Mouse (Mus musculus): ENCODE data around the gene Cox19.

The Cox19 gene

DNA sequence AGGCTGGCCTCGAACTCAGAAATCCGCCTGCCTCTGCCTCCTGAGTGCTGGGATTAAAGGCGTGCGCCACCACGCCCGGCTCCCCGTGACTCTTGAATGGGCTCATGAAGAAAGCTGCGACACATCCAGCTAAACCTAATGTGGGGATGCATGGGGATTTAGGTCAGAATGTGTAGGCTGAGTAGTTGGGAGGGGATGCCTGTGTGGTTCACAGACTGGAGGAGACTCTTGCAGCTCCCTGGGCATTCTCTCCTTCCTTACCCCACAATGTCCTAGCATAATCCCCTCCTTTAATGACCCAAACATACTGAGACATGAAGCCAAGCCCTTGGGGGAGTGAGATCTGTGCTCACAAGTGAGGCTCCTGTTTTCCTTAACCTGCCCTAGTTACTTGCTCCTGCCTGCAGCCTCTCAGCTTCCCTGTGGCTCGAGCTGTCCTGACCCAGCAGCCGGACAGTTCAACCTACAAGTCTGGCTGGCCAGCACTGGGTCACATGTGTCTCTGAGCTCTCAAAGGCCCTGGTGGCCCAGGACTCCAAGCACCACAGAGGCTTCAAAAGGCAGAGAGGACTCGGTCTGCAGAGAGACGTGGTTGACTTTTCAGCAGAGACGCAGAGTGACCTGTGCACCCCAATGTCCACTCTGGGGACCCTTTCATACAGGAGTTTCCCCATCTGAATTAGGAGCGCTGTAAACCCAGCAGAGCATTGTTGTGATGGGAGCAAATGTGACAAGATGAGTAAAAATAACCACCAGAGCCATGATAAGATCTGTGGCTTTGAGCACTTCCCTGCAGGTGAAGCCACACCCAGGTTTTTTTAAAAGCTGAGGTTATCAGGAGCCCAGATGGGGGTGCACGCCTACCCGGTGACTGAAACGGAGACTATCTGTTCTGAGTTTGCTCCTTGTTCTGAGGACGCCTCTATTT, 30.6 kb upstream of the Cox19 start:
- DNase-seq, result peak; percentile 45

DNA sequence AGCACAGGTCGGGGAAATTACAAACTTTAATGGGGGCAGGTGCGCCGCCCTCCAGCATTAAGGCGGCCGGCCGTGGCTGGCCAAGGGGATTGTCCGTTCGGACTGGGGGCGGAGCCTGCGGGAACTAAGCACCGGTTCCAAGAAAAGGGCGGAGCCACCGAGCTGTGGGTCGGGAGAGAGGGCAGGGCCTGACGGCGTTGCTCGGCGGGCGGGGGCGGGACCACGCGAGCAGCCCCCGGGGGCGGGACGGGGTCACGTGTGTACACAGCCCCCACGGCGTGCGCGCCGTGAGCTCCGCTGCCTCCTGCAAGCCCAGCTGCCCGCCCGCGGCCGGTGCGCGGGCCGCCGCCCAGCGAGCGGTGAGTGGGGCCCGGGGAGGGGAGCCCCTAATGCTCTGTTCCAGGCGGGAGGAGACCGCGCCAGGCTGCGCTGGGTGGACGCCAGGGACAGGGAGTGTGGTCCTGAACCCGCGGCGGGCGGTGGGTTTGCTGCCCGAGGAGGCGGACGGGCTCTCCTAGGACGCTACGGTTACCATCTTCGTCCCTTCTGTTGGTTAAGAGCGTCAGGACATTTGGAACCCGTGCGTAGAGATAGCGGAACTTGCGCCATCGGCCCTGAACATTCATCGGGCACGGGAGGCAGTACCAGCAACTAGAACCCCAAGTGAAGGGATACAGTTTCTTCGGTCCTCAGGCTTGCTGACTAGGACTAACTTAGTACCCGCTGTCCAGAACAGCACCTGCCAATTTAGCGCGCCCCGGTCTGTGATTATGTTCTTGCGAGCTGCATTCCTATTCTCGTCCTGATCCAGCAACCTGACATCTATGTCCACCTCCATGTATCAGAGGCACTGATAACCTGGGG, 29.4 kb upstream of the Cox19 start:
- DNase-seq, result peak; percentile 99

DNA sequence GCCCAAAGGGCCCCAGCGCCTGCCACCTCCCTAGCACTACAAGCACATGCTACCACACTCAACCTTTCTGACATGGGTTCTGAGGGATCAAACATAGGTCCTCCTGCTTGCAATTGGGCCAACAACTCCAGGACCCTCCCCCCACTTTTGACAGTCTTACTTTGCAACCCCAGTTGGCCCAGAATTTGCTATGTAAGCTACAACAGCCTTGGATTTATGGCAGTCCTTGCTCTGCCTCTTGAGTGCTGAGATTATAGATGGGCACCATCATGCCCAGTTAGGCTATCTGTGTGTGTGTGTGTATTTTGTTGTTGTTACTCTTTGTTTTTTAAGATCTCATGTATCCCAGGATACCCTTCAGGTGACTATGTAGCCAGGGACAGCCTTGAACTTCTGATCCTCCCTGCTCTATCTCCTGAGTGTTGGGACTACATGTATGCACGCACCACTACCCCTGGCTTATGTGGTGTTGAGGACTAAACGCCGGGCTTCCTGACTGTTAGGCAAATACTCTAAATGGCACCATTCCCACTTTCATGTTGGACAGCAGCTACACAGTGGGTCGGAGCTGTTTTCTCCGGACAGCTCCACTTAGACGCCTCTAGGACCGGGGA, 28.7 kb upstream of the Cox19 start:
- DNase-seq, result no peak

DNA sequence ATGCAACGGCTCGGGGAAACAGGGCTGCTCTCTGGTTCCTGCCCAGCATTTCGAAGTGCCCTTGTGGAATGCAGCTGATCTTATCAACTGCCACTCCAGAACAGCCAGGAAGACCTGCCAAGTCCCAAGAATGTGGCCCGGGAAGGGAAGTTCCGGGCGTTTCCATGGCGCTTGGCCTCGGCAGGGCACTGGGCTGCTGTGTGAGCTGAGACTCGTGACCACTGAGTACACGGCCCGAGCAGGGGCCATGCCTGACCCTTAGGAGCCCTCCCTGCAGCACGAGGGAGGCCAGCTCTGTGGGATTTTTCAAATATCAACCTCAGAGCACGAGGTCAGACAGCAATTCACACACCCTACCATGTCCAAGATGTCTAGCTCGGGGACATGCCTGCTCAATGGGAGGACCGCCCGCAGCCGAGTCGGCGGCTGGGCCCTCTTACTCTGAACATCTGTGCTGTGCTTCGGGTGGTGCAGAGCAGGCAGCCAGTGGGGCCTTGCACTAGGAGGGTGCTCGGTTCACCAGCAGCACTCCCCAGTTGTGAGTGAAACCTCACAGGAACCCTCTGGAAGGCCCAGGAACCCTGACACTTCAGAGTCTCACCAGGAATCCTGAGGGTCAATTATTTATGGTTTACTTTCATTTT, 27.9 kb upstream of the Cox19 start:
- peak; percentile 94 for DNase-seq

DNA sequence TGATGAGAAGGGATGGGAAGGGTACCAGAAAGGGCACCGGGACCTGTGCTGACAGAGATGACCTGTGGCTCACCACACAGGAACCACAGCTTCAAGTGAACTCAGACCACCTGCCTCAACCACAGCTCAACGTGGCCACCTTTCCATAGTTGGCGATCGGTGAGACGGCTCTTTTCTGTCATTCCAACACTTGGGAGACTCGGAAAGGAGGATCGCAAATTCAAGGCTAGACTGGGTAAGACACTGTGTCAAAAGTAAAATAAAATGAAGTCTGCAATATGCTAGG, 27.0 kb upstream of the Cox19 start:
- DNase-seq, result no peak

DNA sequence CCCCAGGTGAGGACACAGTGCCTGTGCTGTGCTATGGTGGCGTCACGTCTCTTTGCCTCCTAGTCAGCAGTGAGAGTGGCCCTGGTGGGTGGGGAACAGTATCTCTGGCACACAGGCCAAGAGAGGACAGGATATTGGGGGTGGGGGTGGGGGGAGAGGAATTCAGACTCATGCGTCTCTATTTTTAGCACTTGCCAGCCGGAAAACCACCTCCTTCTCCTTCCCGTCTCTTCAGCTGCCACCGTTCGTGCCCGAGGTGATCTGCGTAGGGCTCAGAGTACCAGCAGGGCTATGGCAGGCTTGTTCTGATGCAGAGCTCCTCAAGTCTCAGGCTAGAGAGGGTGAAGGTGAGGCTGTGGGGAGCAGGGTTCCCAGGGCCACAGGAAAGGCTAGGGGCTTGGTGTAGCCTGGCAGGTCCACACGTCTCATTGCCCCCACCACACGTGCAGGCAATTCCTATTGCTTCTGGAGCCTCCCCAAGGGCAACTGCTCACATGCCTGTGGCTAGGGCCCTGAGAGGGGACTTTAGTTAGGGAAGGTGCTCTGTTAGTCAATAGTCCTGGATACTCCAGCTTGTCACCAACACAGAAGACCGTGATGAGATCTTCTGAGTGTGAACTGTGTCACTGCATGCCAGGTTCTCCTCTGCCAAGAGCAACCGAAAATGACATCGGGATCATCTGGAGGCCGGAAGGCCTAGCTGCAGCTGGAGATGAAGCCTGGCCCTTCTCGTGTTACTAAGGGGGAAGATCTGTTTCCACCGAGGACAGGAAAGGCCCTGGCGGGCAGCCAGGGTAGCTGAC, 26.5 kb upstream of the Cox19 start, which contains the start of gene Gpr146:
Gpr146 (plus strand) TSS at position 230 of the 803 bp plus-strand sequence.
- peak; percentile 86 for DNase-seq

DNA sequence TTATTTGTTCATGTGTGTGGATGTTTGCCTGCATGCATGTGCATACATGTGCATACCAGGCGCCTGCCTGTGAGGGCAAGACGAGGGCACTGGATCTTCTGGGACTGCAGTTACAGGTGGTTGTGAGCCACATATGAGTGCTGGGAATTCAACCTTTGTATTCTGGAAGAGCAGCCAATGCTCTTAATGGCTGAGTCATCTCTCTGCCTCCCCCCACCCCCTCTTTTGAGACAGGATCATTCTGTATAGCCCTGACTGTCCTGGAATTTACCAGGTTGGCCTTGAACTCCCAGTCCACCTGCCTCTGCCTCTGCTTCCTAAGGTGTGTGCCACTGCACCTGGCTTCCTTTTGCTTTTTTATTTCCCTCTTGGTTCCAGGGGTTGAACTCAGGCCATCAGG, 23.6 kb upstream of the Cox19 start:
- no peak for DNase-seq

DNA sequence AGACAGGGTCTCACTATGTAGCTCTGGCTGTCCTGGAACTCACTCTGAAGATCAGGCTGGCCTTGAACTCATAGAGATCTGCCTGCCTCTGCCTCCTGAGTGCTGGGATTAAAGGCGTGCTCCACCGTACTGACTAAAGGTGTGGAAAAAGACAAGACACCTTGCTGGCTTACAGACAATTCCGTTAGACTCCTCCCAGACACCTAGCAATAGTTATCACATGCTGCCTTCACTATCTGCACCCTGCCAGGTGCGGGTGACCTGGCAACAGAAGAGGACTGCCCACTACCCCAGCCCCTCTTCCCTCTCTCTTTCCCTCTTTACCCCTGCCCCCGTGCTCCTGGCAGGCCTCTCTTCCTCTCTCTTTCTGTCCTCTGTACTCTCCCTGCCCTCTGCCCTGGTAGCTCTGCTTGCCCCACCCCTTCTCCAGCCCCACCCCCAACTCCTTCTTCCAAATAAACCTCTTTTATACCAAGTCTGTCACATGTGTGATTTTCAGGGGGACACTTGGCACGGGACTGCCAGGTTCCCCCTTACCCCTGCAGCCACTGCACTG, 22.7 kb upstream of the Cox19 start:
- DNase-seq, result peak; percentile 55

DNA sequence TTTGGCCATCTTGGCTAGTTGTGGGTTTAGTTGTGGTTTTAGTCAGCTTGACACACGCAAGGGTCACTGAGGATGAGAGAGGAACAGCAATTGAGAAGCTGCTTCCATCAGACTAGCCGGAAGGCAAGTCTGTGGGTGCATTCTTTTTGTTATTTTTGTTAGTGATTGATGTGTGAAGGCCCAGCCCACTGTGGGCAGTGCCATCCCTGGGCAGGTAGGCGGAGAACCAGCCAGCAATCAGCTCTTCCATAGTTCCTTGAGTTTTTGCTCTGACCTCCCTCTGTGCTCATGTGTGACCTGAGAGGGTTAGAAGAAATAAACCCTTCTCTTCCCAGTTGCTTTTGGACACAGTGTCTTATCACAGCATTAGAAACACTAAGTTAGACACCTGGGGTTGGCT, 21.9 kb upstream of the Cox19 start:
- no peak for DNase-seq

DNA sequence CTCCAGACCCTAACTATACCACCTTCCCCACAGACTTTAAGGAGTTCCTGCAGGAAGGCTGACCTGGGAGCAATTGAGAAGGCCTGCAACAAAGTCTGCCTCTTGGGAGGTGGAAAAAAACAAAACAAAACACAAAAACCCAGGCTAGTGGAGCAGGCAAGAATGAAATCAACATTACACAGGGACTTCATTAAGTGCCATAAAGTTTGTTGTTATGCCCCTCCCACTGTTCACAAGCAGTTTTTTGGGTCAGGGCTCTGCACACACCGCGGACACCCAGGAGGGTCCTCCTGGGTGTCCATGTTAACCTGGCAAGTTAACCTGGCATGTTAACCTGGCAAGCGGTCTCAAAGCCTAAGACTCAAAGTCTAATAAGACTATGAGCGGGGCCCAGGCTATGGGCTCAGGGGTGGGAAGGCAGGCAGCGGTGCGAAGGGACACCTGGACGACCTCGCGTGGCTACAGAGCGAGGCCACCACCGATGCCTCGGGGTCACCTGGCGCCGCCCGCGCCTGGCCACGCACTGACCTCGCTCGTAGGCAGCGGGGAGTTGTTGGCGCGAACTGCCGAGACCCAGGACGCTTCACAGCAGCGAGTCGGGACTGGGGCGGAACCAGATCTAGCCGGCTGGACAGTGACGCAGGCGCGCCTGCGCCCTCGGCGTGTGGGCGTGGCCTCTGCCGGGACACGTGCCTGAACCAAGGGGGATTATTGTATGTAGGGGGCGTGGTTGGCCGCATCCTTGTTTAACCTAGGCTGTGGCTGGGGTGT, 20.6 kb upstream of the Cox19 start:
- peak; percentile 97 for DNase-seq

DNA sequence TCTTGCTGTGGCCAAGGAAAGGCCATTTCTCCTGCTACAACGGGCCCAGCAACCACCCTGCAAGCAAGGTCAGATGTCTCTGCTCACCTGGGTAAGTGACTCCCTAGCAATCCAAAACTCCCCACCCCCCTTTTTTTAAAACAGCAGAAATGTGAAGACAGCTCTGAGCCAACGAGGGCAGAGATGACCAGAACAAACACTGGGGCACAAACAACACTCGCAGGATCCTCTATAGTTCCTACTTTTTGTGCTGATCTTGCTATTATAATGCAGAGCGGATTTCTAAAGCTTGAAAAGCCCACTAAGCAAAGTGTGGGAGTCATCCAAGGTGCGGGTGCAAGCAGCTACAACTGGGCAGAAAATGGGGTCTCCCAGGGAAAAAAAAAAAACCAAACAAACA, 19.9 kb upstream of the Cox19 start:
- DNase-seq, result no peak

DNA sequence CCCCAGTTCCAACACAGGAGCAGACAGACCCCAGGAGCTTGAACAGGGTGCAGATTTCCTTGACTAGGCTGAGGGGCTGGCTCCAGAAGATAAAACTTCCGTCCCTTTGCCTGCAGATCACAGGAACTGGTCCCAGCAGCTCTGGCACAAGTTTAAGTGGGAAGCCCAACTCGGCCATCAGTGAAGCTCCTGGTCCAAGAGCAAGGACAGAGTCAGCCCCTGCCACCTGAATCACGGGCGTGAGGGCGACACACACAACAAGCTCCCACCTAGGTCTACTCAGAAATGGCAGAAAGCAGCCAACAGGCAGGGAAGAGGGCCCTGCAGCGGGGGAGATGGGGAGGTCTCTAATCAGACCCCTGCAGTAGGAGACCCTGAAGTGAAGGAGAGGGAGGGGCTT, 19.1 kb upstream of the Cox19 start:
- DNase-seq, result no peak

DNA sequence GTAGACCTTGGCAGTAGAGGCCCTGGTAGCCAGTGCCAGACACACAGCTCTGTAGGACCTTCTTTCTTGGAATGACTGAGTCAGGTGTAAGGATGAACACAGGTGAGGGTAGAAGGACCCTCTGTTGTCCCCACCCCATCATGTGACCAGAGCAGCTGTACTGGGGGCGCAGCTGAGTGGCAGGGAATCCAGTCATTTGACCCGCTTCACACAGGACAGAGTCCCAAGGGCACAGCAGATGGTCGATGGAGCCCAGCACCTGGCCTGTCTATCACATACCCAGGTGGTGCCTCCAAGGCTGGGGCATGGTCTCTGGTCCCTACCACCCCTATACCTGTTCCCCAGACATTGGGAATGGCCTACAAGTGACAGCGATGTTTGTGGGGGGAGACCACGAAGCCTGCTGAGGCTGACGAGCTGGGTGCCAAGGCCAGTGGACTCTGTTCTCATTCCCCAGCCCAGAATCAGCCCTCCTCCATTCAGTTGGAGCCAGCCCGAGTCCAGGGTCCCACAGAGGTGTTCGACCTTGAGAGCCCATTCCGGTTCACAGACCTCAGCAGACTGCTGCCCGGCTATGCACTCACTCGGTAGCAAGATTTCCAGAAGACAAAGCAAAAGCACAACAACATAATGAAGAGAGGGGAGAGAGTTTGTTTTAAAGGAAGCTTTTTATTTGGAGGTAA, 17.6 kb upstream of the Cox19 start:
- peak; percentile 84 for DNase-seq

DNA sequence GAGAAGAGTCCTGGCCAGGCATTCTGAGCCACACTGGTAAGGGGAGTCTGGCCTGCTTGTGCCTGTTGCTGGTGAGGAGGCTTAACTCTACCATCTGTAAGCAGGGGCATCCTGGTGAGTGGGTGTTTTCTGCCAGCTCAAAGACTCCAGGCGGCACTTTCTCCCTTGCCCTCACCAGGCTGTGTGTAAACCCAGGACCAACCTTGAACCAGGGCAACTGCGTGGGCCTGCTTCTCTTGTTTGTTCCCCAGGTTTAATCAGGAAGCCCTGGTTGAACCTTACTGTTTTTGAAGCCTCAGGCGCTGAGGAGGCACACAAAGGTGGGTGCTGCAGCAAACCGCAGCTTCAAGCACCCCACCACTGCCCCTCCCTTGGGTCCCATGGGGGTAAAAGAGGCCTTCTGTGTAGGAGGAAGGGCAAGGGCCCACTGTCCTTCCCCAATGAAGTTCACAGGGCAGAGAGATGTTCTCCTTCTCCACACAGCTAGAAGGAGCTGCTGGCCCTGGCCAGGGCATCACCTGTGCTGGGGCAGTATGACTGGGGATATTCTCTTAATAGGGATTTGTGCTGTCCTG, 16.8 kb upstream of the Cox19 start:
- DNase-seq, result no peak

DNA sequence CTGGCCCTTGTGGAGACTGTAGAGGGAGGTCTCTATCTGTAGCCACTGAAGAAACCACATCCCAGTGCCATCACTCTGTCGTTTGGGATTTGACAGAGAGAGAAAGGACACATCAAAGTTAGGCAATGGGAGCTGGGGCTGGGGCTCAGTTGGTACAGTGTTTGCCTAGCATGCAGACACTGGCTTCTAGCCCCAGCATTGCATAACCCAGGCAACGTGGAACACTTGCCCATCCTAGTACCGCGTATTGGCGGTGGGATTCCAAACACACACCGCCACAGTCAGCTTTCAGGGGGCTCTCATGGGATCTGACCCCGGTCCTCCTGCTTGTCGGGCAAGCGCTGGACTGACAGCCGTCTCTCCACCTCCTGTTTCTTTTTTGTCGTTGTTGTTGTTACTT, 15.3 kb upstream of the Cox19 start:
- DNase-seq, result no peak

DNA sequence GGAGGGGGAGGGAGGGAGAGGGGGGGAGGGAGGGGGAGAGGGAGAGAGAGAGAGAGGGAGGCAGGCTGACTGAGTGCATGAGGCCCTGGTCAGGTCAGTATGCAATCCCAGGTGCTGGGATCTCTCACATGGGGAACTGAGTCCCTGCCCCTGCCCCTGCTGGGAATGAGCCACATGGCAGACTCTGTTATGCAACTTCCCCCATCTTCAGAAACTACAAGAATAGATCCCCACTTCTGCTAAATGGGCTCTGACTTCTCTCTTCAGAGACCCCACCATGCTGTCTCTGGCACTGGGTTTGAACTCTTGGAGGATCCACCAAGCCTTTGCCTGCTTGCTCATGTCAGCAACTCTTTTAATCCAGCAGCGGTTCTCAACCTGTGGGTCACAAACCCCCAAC, 14.6 kb upstream of the Cox19 start:
- no peak for DNase-seq

DNA sequence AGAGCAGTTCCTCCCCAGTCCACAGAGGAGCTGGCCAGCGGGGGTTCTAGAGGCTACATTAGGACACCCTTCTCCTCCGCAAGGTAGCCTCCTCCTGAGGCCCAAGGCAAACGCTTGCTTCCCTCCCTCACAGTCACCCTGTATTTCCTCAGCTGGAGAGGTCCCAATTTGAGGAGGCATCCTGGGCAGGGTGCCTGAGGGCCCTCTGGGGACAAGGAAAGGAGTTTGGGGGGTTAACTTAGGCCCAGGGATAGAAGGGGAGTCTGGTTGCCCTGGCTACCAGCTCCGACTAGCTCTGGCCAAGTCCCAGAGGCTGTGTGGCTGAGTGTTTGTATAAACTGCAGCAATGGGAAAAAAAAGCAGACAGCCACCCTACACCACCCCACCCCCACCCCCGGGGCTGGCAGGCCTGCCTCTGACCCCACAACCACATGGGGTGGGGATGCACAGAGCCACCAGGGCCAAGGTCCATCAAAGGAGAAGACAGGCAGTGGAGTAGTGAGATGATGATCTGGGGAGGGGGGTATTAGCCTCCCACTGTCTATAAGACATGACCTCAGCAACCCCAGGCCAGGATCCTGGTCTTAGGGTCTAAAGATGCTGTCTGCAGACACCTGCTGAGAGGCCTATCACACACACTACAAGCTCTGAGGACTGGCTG, 13.8 kb upstream of the Cox19 start:
- no peak for DNase-seq

DNA sequence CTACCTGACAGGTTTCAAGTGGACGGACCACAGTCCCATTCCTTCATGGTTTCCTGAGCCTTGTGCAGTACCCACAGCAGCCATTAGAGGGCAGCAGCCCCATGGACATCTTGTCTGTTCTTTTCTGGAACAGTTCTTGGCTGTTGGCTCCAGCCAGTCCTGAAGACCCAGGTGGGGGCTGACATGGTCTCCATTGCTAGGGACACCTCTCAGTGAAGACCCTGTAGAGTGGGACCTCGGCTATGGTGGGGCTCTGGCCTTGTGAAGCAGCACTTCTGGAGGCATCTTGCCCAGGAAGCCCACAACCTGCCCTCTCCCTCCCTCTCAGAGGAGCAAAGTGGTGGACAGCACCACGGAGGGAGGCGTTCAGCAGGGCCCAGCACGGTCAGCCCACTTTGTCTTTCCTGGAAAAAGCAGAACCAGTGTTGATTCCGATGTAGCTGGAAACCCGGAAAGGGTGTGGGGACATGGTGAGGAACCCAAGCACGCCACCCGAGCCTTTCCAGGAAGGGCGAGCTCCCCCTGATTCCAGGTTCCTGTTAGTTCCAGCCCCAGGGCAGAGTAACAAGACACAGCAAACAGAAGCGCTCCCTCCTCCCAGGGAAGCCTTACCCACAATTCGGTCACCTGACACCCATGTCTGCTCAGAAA, 13.2 kb upstream of the Cox19 start:
- DNase-seq, result peak; percentile 92

DNA sequence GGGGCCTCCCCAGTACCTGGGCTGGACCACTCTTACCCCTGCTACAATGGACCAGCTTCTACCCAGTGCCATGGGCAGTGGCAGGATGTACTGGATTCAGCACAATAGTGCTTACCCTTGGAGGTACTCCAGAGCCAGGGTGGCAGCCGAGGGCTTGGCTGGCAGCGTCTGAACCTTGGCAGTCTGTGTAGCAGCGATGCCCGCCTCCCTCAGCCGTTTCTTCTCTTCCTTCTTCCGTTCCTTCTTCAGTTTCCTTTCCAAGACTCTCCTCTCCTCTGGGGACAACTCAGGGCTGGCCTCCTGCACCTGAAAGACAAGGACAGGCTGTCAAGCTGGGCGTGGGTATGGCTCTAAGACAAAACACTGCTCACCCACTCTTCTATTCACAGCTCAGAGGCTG, 12.6 kb upstream of the Cox19 start:
- no peak for DNase-seq

Measured in kidney, postnatal 14 days (tissue).